Mouse (Mus musculus): ENCODE data around the gene Hunk. TPM values are rescaled to one million over a fixed set of nuclear protein-coding genes. Genes with fewer than 3 reads are reported as not detected.
A peak's percentile ranks its signal among the peaks of the same experiment; 100 is the strongest.

The Hunk gene
- polyA plus RNA-seq, 1 experiment = 12.1 TPM

DNA sequence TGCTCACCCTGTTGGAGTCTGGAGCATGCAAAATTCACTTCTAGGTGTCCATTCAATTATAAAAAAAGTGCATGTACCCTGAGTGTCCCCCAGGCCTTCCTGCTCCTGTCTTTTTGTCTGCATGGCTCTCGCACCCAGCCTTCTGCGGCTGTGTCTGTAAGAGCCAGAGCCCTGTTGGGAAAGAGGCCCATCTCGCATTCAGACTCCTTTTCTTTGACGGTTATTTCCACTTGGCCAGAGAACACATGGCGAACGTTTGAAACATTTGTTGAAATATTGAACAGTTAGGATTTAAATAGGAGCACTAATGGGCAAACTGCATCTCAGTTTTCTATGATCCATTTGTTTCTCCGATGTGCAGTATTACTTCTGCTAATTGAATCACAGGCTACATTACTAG is 99.3 kb downstream of the Hunk start:
- TF ChIP-seq CTCF (IDR thresholded peaks at IDR 0.05; ENCODE audit: extremely low read depth, insufficient read depth, low read length) = no peak
- TF ChIP-seq POLR2A (IDR thresholded peaks at IDR 0.05; ENCODE audit: extremely low read depth, insufficient read depth, low read length) = no peak
- Histone ChIP-seq H3K27ac (ENCODE audit: insufficient read depth, low read length) (no peak overlapping the region), H3K4me1 (ENCODE audit: control insufficient read depth, insufficient read depth, low read length) (no peaks in the 10 kb centered on the region), H3K4me3 (ENCODE audit: insufficient read depth, low read length) (no peak overlapping the region)

- no peak overlapping the region for H3K4me3 ChIP-seq (ENCODE audit: insufficient read depth, low read length)
- H3K4me1 ChIP-seq (ENCODE audit: control insufficient read depth, insufficient read depth, low read length) = no peaks in the 10 kb centered on the region
- no peak for TF ChIP-seq CTCF (IDR thresholded peaks at IDR 0.05; ENCODE audit: extremely low read depth, insufficient read depth, low read length)
- TF ChIP-seq POLR2A (IDR thresholded peaks at IDR 0.05; ENCODE audit: extremely low read depth, insufficient read depth, low read length) = no peak
- H3K27ac ChIP-seq (ENCODE audit: insufficient read depth, low read length) = no peak overlapping the region
These were observed 99.8 kb downstream of the Hunk start for GRCm38 (mm10) chr16:90485599-90485998.

DNA sequence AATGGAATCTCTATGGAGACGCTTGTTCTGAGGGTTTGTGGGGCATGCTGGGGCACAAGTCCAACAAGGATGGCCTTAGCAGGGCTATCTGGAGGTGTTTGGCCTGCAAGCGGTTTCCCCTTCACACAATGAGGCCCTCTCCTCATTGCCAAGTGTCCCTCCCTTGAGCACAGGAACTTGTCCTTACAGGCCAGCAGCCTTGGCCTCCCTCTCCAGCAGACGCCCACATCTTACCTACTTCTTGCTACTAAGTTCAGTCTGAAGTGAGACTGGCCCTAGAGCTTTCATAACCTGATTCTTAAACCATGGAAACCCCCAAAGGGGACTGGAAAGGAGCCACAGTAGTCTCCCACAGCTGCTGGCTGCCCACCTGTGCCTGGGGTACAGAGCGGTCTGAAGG is 104.3 kb downstream of the Hunk start:
- H3K4me1 ChIP-seq (ENCODE audit: control insufficient read depth, insufficient read depth, low read length) = peaks cover under 1% of the 10 kb centered on the region; the same call in 1 of the 2 replicates
- no peak for TF ChIP-seq POLR2A (IDR thresholded peaks at IDR 0.05; ENCODE audit: extremely low read depth, insufficient read depth, low read length)
- no peak for TF ChIP-seq CTCF (IDR thresholded peaks at IDR 0.05; ENCODE audit: extremely low read depth, insufficient read depth, low read length)
- H3K27ac ChIP-seq (ENCODE audit: insufficient read depth, low read length) = no peak overlapping the region
- no peak overlapping the region for H3K4me3 ChIP-seq (ENCODE audit: insufficient read depth, low read length)

GRCm38 (mm10) chr16:90491898-90492499 is 106.2 kb downstream of the Hunk start:
- peaks cover 5% of the 10 kb centered on the region for H3K4me1 ChIP-seq (ENCODE audit: control insufficient read depth, insufficient read depth, low read length)
- TF ChIP-seq CTCF (IDR thresholded peaks at IDR 0.05; ENCODE audit: extremely low read depth, insufficient read depth, low read length) = no peak
- no peak for TF ChIP-seq POLR2A (IDR thresholded peaks at IDR 0.05; ENCODE audit: extremely low read depth, insufficient read depth, low read length)
- no peak overlapping the region for H3K27ac ChIP-seq (ENCODE audit: insufficient read depth, low read length)
- H3K4me3 ChIP-seq (ENCODE audit: insufficient read depth, low read length) = no peak overlapping the region

DNA sequence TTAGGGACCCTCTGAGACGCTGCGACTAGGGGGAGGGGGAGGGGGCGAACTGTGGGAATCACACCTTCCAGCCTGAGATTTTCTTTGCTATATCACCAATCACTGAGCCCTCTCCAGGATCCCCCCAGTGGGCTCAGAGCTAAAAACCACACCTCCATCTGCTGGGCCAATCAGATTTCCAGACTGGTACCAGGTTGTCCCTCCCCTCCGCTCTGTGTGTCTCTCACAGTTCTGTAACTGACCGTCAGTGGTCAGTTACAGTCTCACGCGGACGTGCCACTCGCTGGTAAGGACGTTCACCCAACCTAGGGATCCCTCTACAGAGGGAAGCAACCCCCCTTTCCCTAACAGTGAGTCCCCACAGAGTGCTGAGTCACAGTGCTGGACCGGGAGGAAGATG is 111.1 kb downstream of the Hunk start:
- TF ChIP-seq CTCF (IDR thresholded peaks at IDR 0.05; ENCODE audit: extremely low read depth, insufficient read depth, low read length) = no peak
- no peak for TF ChIP-seq POLR2A (IDR thresholded peaks at IDR 0.05; ENCODE audit: extremely low read depth, insufficient read depth, low read length)
- Histone ChIP-seq H3K27ac (ENCODE audit: insufficient read depth, low read length) (no peak overlapping the region), H3K4me1 (ENCODE audit: control insufficient read depth, insufficient read depth, low read length) (peaks cover 15% of the 10 kb centered on the region), H3K4me3 (ENCODE audit: insufficient read depth, low read length) (no peak overlapping the region; the same call in 1 of the 2 replicates)

- H3K27ac ChIP-seq (ENCODE audit: insufficient read depth, low read length) = 0 out of 2 replicates have a peak overlapping the region, but pooled peaks have one; percentile 4
- TF ChIP-seq CTCF (IDR thresholded peaks at IDR 0.05; ENCODE audit: extremely low read depth, insufficient read depth, low read length) (no peak), POLR2A (IDR thresholded peaks at IDR 0.05; ENCODE audit: extremely low read depth, insufficient read depth, low read length) (no peak)
- H3K4me3 ChIP-seq (ENCODE audit: insufficient read depth, low read length) = no peak overlapping the region
- H3K4me1 ChIP-seq (ENCODE audit: control insufficient read depth, insufficient read depth, low read length) = peaks cover 15% of the 10 kb centered on the region
These were observed 112.1 kb downstream of the Hunk start for GRCm38 (mm10) chr16:90497749-90498464.

DNA sequence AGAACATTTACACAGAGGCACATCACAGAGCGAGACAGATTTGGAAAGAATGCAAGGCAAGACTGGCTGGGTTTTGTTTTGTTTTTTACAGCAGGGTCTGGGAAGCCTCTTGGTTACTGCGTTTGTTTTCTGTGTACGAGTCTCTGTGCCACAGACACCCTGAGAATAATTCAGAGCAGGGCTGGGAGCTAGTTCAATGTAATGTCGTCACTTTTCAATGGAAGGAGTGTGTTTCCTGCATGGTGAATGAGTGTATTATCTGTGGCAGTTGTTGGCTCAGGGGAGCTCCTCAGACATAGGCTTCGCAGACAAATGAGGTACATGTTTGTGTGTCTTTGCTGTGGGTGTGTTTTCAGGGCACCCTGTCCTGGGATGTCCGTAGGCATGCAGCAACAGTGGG is 115.0 kb downstream of the Hunk start:
- TF ChIP-seq POLR2A (IDR thresholded peaks at IDR 0.05; ENCODE audit: extremely low read depth, insufficient read depth, low read length) (no peak), CTCF (IDR thresholded peaks at IDR 0.05; ENCODE audit: extremely low read depth, insufficient read depth, low read length) (no peak)
- Histone ChIP-seq H3K4me3 (ENCODE audit: insufficient read depth, low read length) (no peak overlapping the region), H3K27ac (ENCODE audit: insufficient read depth, low read length) (no peak overlapping the region), H3K4me1 (ENCODE audit: control insufficient read depth, insufficient read depth, low read length) (peaks cover 12% of the 10 kb centered on the region)

DNA sequence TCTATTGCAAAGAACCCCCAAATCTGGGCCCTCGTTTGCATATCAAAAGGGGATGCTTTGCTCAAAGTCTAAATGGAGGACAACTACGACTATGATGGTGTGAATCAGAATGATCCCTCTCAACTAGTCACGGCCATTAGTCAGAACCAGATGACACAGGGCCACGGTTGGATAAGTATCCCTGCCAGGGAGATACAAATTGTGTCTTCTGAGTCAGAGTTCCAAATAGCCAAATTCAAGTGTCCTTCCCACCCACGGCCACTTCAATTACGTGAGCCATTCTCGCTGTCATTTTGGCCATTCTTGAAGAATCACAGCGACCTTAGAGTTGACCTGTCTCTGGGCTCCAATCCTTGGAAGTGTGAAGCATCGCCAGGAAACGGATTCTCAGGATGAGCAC is 119.4 kb downstream of the Hunk start:
- Histone ChIP-seq H3K27ac (ENCODE audit: insufficient read depth, low read length) (no peak overlapping the region), H3K4me3 (ENCODE audit: insufficient read depth, low read length) (no peak overlapping the region), H3K4me1 (ENCODE audit: control insufficient read depth, insufficient read depth, low read length) (peaks cover 2% of the 10 kb centered on the region; the same call in 1 of the 2 replicates)
- no peak for TF ChIP-seq CTCF (IDR thresholded peaks at IDR 0.05; ENCODE audit: extremely low read depth, insufficient read depth, low read length)
- TF ChIP-seq POLR2A (IDR thresholded peaks at IDR 0.05; ENCODE audit: extremely low read depth, insufficient read depth, low read length) = no peak

DNA sequence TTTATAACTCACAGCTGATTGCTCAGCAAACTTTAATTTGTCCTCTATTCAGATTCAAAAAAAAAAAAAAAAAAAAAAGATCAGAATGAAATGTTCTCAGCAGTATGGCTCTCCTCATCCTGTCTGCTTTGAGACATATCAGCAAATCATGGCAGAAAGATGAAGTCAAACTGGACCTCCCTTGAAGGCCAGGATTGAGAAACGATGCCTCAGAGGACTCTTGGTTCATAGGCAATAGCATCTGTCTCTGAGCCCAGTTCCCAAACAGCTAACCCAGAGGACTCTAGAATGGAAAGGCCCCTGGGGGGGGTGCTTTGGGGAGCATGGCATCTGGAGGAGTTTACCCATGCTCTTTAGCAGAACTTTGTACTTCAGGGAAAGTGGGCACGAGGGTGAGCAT is 119.9 kb downstream of the Hunk start:
- no peak for TF ChIP-seq POLR2A (IDR thresholded peaks at IDR 0.05; ENCODE audit: extremely low read depth, insufficient read depth, low read length)
- TF ChIP-seq CTCF (IDR thresholded peaks at IDR 0.05; ENCODE audit: extremely low read depth, insufficient read depth, low read length) = no peak
- H3K4me3 ChIP-seq (ENCODE audit: insufficient read depth, low read length) = no peak overlapping the region
- H3K27ac ChIP-seq (ENCODE audit: insufficient read depth, low read length) = no peak overlapping the region
- H3K4me1 ChIP-seq (ENCODE audit: control insufficient read depth, insufficient read depth, low read length) = no peaks in the 10 kb centered on the region

Data from cortical plate, adult 2 months (tissue).